Mouse (Mus musculus) megakaryocyte, embryonic 14.5 days (primary cell): ENCODE results near the gene Wdr6. TPM values are rescaled to one million over a fixed set of nuclear protein-coding genes. Genes with fewer than 3 reads are reported as not detected.

Experiments
- H3K27me3 ChIP-seq: replicated peaks from 2 replicates; pipeline ENCODE3; 2012; ENCODE audit warnings: inconsistent platforms
- H3K36me3 ChIP-seq: replicated peaks from 2 replicates; pipeline ENCODE3; 2012; ENCODE audit warnings: low read length, inconsistent platforms, mixed read lengths
- H3K4me1 ChIP-seq: 2 replicates; pipeline ENCODE4 v1.6.1; 2012; ENCODE audit warnings: inconsistent platforms
- H3K4me3 ChIP-seq: replicated peaks from 2 replicates; pipeline ENCODE3; 2012; ENCODE audit warnings: moderate library complexity, mild to moderate bottlenecking, inconsistent platforms
- H3K9me3 ChIP-seq: 2 replicates; pipeline ENCODE4 v1.6.1; 2012; ENCODE audit warnings: inconsistent platforms
- FLI1 ChIP-seq: IDR thresholded peaks from 2 replicates; pipeline ENCODE4 v1.6.1; 2012; ENCODE audit warnings: low read length, inconsistent platforms, mixed read lengths
- GATA1 ChIP-seq: IDR thresholded peaks from 3 replicates; pipeline ENCODE4 v1.6.1; 2012; ENCODE audit warnings: mixed read lengths, low read length, inconsistent platforms, borderline replicate concordance
- polyA plus RNA-seq: library from polyadenylated mRNA; stranded (reverse); fragments of >175 nt; gene quantifications from 2 replicates; pipeline ENCODE4 v1.2.3, GENCODE M21; 2012; ENCODE audit warnings: low replicate concordance; ENCODE audit not compliant: insufficient read depth

The Wdr6 gene
- polyA plus RNA-seq, 1 experiment = 4.8 TPM

DNA sequence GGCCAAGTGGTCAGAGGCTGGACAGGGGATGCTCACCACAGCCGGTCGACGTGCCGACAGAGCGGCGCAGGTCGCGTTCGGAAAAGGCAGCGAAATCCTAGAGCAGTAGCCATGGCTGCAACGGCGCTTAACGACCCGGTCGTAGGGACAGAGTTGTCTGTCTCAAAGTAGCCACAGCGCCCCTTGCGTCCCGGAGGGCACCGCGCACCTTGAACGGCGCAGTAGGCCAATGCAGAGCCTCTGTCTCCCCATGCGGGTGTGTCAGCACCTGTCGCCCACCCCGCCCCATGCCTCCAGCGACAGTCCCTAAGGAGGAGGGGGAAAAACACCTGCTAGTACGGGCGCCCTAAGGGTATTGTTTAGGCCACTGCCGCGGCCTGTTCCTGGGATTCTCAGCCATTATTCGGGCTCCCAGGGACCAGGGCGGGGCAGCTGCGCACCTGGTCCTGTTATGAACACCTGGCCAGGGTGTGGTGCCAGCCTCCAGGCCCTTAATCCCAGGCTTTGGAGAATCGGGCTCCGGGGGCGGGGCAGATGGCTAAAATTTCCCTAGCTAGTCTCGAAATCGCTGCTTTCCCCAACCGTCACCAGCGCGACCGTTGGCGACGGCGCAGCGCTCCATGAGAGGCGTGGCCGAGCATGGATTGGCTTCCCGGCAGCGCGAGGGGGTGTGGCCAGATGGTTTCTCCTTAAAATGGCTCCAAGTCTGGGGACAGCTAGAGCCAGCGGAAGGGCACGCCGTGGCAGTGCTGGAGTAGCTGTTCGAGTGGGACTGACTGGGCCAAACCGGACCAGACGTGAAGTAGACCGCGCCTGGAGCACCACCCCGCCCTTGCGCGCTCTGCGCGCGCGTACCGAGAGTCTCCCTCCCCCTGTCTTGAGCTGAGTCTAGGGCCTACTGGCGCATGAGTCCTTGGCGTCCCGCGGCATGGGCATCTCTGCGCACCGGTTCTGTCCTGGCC is 11.4 kb downstream of the Wdr6 start, which contains the start of gene Ndufaf3:
Gene Ndufaf3, minus strand, starts transcription at position 620 of the 962 bp plus-strand sequence.
- H3K4me1 ChIP-seq = peaks cover 79% of the 10 kb centered on the region
- H3K36me3 ChIP-seq = peaks cover 56% of the 10 kb centered on the region
- H3K27me3 ChIP-seq = no peaks in the 10 kb centered on the region
- no peaks in the 10 kb centered on the region for H3K9me3 ChIP-seq
- peak within 1 kb of the TSS; percentile 99 for H3K4me3 ChIP-seq
- TF ChIP-seq FLI1 = no peak
- no peak for TF ChIP-seq GATA1

DNA sequence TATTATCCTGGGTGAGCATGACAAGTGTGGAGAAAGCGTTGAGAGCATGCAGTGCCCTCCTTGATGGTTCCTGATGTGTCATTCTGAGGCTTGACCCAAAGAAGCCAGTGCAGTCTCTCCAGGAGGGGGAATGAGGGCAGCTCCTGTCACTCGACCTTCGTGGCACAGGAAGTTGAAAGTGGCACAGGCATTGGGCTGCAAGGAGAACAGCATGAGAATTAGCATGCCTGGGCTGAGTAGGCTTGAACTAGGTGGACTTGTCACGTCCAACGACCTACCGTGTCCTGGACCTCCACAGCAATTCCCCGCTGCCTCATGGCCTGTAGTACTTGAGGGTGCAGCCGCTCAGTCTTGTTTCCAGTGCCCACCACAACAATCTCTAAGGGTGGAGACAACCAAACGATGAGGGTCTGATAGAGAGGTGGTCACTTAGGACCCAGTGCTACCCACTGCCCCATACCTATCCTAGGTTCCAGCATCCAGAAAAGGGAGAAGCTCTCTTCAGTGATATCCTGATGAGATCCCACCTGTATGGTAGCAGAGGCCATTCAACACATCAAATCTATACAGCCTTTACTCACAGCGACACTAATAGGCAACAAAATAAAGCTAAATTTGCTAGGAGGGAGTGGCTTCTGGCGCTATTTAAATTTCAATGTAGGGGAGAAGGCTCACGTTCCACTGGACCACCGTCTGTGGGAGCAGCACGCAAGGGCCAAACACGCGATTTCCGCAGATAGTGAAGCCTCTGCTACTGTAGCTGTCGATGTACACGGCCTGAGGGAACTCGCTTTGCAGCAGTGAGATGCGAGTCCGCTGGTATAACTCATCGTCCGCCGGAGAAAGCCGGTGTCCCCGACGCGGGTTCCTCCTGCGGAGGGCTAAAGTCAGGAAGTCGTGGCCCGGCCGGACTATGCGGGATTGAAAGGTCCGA is 12.4 kb downstream of the Wdr6 start:
- no peaks in the 10 kb centered on the region for H3K9me3 ChIP-seq
- TF ChIP-seq FLI1 (0 out of 2 replicates have a peak, but pooled peaks have one; percentile 16), GATA1 (no peak)
- H3K4me1 ChIP-seq = peaks cover 79% of the 10 kb centered on the region
- peak overlapping the region; percentile 99 for H3K4me3 ChIP-seq
- H3K36me3 ChIP-seq = peaks cover 56% of the 10 kb centered on the region
- H3K27me3 ChIP-seq = no peaks in the 10 kb centered on the region

DNA sequence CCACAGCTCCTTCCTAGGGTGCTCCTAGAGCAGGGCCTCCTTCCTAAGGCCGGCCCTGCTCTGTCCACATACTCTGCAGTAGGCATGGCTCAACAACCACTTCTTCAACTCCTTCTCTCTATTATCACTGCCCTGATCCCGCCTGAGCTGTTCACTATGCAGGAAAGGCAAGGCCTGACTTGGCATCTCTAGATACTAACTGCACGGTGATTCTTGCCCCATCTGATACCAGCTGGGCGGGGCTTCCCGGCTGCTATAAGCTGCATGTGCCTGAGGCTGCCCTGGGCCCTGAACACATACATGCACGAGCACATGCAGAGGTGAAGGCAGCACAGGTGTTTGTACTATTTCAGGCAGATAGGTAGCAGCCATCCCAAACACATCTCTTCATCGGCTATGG is 14.4 kb downstream of the Wdr6 start:
- Histone ChIP-seq H3K9me3 (no peaks in the 10 kb centered on the region), H3K4me3 (no peak overlapping the region), H3K36me3 (peaks cover 56% of the 10 kb centered on the region), H3K4me1 (peaks cover 78% of the 10 kb centered on the region), H3K27me3 (no peaks in the 10 kb centered on the region)
- TF ChIP-seq GATA1 (no peak), FLI1 (no peak)

DNA sequence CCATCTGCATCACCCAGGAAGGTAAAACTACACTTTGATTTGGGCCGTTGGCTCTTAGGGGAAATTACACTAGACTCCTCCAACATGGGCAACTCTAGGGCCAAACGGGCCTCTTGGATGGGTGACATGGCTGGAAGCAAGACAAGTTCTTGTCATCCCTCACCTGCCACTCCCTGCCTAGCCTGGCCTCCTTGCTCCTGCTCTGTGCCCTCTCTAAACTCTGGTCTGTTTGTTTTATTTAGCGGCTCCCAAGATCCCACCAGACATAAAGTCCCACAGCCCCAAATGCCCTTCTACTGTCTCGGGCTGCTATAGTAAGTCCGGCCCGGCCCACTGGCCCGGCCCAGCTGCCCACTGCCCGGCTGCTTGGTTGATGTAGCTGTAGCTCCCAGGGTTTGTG is 14.9 kb downstream of the Wdr6 start:
- Histone ChIP-seq H3K4me1 (peaks cover 78% of the 10 kb centered on the region), H3K9me3 (no peaks in the 10 kb centered on the region), H3K4me3 (no peak overlapping the region), H3K36me3 (peaks cover 61% of the 10 kb centered on the region), H3K27me3 (no peaks in the 10 kb centered on the region)
- TF ChIP-seq GATA1 = no peak

DNA sequence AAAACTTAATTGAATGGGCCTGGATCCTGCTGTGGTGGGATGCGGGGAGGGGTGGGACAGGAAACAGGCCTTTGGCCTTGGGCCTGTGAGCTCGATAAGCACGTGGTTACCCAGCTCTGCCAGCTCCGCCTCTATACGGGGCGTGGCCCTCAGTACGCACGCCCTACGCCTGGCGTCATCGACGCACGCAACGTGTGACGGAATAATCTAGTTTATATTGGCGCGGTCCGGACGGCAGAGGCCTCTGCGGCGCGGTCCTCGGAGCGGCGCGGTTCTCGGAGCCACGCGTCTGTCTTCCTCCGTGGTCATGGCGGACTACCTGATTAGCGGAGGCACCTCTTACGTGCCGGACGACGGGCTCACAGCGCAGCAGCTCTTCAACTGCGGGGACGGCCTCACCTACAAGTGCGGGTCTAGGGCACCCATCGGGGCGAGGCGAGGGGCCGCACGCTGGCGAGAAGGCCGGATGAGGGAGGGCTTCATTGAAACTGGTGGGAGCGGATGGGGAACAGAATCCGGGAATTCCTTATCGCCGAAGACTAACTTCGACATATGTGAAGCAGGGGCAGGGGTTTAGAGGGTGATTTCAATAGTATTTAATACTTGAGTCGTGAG is 18.2 kb downstream of the Wdr6 start, which contains the start of gene Impdh2:
Gene Impdh2, plus strand, starts transcription at position 60 of the 615 bp plus-strand sequence.
- H3K4me3 ChIP-seq = peak within 1 kb of the TSS; percentile 96
- H3K27me3 ChIP-seq = no peaks in the 10 kb centered on the region
- peaks cover 83% of the 10 kb centered on the region for H3K36me3 ChIP-seq
- no peaks in the 10 kb centered on the region for H3K9me3 ChIP-seq
- no peak for TF ChIP-seq GATA1
- no peak for TF ChIP-seq FLI1
- peaks cover 69% of the 10 kb centered on the region for H3K4me1 ChIP-seq

DNA sequence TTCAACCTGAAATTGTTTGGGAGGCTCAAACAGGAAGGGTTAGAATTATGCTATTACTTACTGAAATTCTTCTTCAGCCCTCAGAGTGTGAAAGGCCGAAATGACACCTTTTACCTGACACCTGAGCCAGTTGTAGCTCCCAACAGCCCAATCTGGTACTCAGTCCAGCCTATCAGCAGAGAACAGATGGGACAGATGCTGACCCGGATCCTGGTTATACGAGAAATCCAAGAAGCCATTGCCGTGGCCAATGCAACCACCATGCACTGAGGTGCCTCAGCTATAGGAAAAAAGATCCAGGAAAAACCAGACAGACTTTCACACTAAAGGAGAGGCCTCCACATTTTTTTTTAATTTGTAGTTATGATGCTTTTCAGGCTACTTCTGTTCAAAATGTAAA is 19.4 kb downstream of the Wdr6 start:
- TF ChIP-seq FLI1 (no peak), GATA1 (no peak)
- peaks cover 83% of the 10 kb centered on the region for H3K36me3 ChIP-seq
- H3K27me3 ChIP-seq = no peaks in the 10 kb centered on the region
- H3K4me1 ChIP-seq = peaks cover 58% of the 10 kb centered on the region
- no peak overlapping the region for H3K4me3 ChIP-seq
- H3K9me3 ChIP-seq = no peaks in the 10 kb centered on the region

DNA sequence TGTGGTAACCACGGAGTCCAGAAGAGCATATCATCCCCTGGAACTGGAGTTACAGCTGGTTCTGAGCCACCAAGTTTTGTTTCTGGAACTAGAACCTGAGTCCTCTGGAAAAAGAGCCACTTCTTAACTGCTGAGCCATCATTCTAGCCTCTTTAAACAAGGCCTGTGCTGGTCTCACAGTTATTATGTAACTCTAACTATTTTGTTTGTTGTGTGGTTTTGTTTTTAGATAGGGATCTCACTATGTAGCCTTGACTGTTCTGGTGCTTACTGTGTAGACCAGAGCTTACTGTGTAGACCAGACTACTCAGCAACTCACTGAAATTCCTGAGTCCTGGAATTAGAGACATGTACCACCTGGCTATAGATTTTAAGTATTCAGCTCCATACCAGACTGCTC is 31.7 kb downstream of the Wdr6 start:
- no peaks in the 10 kb centered on the region for H3K9me3 ChIP-seq
- no peaks in the 10 kb centered on the region for H3K27me3 ChIP-seq
- no peaks in the 10 kb centered on the region for H3K4me1 ChIP-seq
- no peak overlapping the region for H3K4me3 ChIP-seq
- TF ChIP-seq GATA1 (no peak), FLI1 (no peak)
- H3K36me3 ChIP-seq = peaks cover 93% of the 10 kb centered on the region

DNA sequence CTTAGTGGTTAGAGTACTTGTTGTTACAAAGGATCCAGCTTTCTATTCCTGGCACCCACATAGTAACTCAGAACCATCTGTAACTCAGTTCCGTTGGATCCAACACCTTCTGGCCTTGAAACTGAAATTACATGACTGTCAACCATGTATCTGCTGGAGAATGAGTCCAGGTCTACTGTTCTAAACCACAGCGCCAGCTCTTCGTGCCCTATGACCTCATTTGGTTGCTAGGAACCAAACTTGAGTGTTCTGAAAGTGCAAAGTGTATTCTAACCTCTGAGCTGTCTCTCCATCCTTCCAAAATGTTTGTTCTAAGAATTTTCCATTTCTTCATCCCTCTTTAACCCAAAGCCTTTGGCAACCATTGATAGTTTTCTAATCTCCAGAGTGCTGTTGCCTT is 32.6 kb downstream of the Wdr6 start:
- H3K27me3 ChIP-seq = no peaks in the 10 kb centered on the region
- H3K9me3 ChIP-seq = no peaks in the 10 kb centered on the region
- H3K4me1 ChIP-seq = no peaks in the 10 kb centered on the region
- no peak overlapping the region for H3K4me3 ChIP-seq
- H3K36me3 ChIP-seq = peaks cover 93% of the 10 kb centered on the region
- no peak for TF ChIP-seq GATA1
- no peak for TF ChIP-seq FLI1

DNA sequence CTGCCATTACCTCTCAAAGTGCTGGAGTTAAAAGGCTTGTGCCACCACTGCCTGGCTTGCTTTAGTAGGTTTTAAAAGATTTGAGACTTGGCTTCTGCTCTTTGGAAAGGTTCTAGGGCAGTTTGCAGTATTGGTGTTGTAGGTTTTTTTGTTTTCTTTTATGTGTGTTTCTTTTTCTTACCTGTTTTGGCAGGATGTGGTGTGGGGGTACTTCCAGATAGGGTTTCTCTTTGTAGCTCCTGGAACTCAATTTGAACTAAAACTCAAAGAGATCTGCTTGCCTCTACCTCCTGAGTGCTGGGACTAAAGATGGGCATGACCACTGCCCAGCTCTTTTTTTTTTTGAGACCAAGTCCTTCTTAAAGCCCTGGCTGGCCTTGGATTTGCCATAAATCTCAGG is 37.7 kb downstream of the Wdr6 start:
- Histone ChIP-seq H3K36me3 (peaks cover 93% of the 10 kb centered on the region), H3K4me1 (peaks cover 7% of the 10 kb centered on the region; the same call in 1 of the 2 replicates), H3K4me3 (no peak overlapping the region), H3K9me3 (no peaks in the 10 kb centered on the region), H3K27me3 (no peaks in the 10 kb centered on the region)
- TF ChIP-seq FLI1 (no peak), GATA1 (no peak)
